Mouse (Mus musculus) left cerebral cortex, adult 2 months (tissue): Measurements from ENCODE around the gene Gm11937. TPM values are rescaled to one million over a fixed set of nuclear protein-coding genes. Genes with fewer than 3 reads are reported as not detected.
"Not testable (repeated sequence)": the region's sequence is repeated elsewhere in the genome, so short reads cannot be mapped to it uniquely, and the experiment has no call there.

Experiments used
- DNase-seq, 2 experiments: peaks; one replicate each; pipeline ENCODE4 v3.0.0; 2021 to 2022; ENCODE audit warnings: low spot score in 2 of 2, mixed read lengths in 1 of 2; ENCODE audit errors: extremely low spot score in 1 of 2
- H3K27ac ChIP-seq: fragments of 200-600 bp; 2 replicates; pipeline ENCODE4 v1.8.1; 2022
- H3K4me3 ChIP-seq: fragments of 200-600 bp; 2 replicates; pipeline ENCODE4 v1.8.1; 2022
- CTCF ChIP-seq: fragments of 200-600 bp; IDR thresholded peaks from 2 replicates; pipeline ENCODE4 v1.8.1; 2022; ENCODE audit warnings: antibody characterized with exemption, mild to moderate bottlenecking, moderate library complexity
- intact Hi-C: fragments of 180-260 bp; cut with DNase I; formaldehyde crosslinking; loops from one replicate; pipeline ENCODE4 v1.15.1; 2025
- long read RNA-seq, 2 experiments: library from polyadenylated mRNA; stranded (forward); transcript quantifications; one replicate each; pipeline ENCODE4 v2.0.0; 2021; ENCODE audit warnings: borderline mapping rate in 2 of 2
- total RNA-seq, 2 experiments: library from RNA; stranded (reverse); gene quantifications; 2 replicates each; pipeline ENCODE4 v1.2.3; 2021

Gm11937 gene
- not detected for total RNA-seq
- long read RNA-seq, experiment 1, result 0 reads
- long read RNA-seq, experiment 2, result 0 reads

- H3K4me3 ChIP-seq, DNase-seq, intact Hi-C loops: not testable (repeated sequence)
- H3K27ac ChIP-seq, result peak within 1 kb of the TSS; percentile 53; the same call in 1 of the 2 replicates
These were observed at the start of gene Gm11937 for GRCm38 (mm10) chr11:99610089-99610488. Gene Gm11937 (minus strand): TSS chr11:99610189.

- intact Hi-C loops, result no loop called here
- DNase-seq, result no peak
- TF ChIP-seq CTCF, result no peak
- Histone ChIP-seq H3K4me3 (no peak overlapping the region), H3K27ac (no peak overlapping the region)
These were observed 49.3 kb upstream of the Gm11937 start for GRCm38 (mm10) chr11:99659256-99659655.

GRCm38 (mm10) chr11:99658467-99659010 is 48.5 kb upstream of the Gm11937 start, which contains the start of gene Gm11563:
Gene Gm11563 (minus strand): TSS chr11:99658960.
- H3K4me3 ChIP-seq, H3K27ac ChIP-seq, intact Hi-C loops, DNase-seq: not testable (repeated sequence)

GRCm38 (mm10) chr11:99657051-99657450 is 47.1 kb upstream of the Gm11937 start:
- DNase-seq, result no peak
- no peak for TF ChIP-seq CTCF

GRCm38 (mm10) chr11:99650136-99650535 is 40.1 kb upstream of the Gm11937 start, which contains the start of gene Gm11555:
Gene Gm11555 (minus strand): TSS chr11:99650236.
- no peak within 1 kb of the TSS for H3K27ac ChIP-seq
- no peak for TF ChIP-seq CTCF
- H3K4me3 ChIP-seq, result no peak within 1 kb of the TSS
- intact Hi-C loops, result no loop called here
- DNase-seq, result no peak

More at GRCm38 (mm10) chr11:99657051-99657450, 47.1 kb upstream of the Gm11937 start:
- intact Hi-C loops, result no loop called here
- Histone ChIP-seq H3K4me3 (no peak overlapping the region), H3K27ac (no peak overlapping the region)

GRCm38 (mm10) chr11:99646444-99646843 is 36.5 kb upstream of the Gm11937 start:
- DNase-seq, result peak in 1 of 2 experiments; percentile 21
- no peak overlapping the region for H3K4me3 ChIP-seq
- intact Hi-C loops, result loop anchor here (5.0 kb wide), 1 partner anchor 179 kb away; no protein-coding TSS in a partner anchor
- 0 out of 2 replicates have a peak overlapping the region, but pooled peaks have one; percentile 1 for H3K27ac ChIP-seq
- TF ChIP-seq CTCF, result no peak

GRCm38 (mm10) chr11:99644351-99644750 is 34.4 kb upstream of the Gm11937 start:
- DNase-seq, result no peak
- intact Hi-C loops, result no loop called here
- Histone ChIP-seq H3K4me3 (no peak overlapping the region), H3K27ac (no peak overlapping the region)
- no peak for TF ChIP-seq CTCF

- H3K27ac ChIP-seq, H3K4me3 ChIP-seq, intact Hi-C loops, DNase-seq: not testable (repeated sequence)
These were observed 33.7 kb upstream of the Gm11937 start, which contains the start of gene Krtap4-7 for GRCm38 (mm10) chr11:99643635-99644139. Gene Krtap4-7 (minus strand): TSS chr11:99644089.

- no peak overlapping the region for H3K27ac ChIP-seq
- no peak overlapping the region for H3K4me3 ChIP-seq
- DNase-seq, result no peak
- intact Hi-C loops, result no loop called here
- TF ChIP-seq CTCF, result no peak
These were observed 30.9 kb upstream of the Gm11937 start for GRCm38 (mm10) chr11:99640926-99641325.

GRCm38 (mm10) chr11:99637086-99637485 is 27.1 kb upstream of the Gm11937 start:
- no peak for TF ChIP-seq CTCF
- no peak for DNase-seq
- intact Hi-C loops, result no loop called here
- Histone ChIP-seq H3K4me3 (no peak overlapping the region), H3K27ac (no peak overlapping the region)

- no peak for DNase-seq
- intact Hi-C loops, result loop anchor here (5.0 kb wide), 2 partner anchors 77 to 167 kb away; partner anchors contain the start of genes Gm11939 and Krtap3-2
- TF ChIP-seq CTCF, result no peak
- Histone ChIP-seq H3K27ac (no peak within 1 kb of the TSS), H3K4me3 (no peak within 1 kb of the TSS)
These were observed 24.7 kb upstream of the Gm11937 start, which contains the start of gene Krtap4-2 for GRCm38 (mm10) chr11:99634653-99635134. Gene Krtap4-2 (minus strand): TSS chr11:99635084.

GRCm38 (mm10) chr11:99633293-99633692 is 23.3 kb upstream of the Gm11937 start:
- Histone ChIP-seq H3K4me3 (no peak overlapping the region), H3K27ac (no peak overlapping the region)
- no peak for DNase-seq
- intact Hi-C loops, result loop anchor here (5.0 kb wide), 2 partner anchors 76 to 166 kb away; partner anchors contain the start of genes Gm11939 and Krtap3-2
- no peak for TF ChIP-seq CTCF
